Mouse (Mus musculus): ENCODE measurements around the gene Tmc6. TPM values are rescaled to one million over a fixed set of nuclear protein-coding genes. Genes with fewer than 3 reads are reported as not detected.

Tmc6 gene
- total and polyA plus RNA-seq, 3 experiments, result 16.8 to 28.4 (median 26.8) TPM

DNA sequence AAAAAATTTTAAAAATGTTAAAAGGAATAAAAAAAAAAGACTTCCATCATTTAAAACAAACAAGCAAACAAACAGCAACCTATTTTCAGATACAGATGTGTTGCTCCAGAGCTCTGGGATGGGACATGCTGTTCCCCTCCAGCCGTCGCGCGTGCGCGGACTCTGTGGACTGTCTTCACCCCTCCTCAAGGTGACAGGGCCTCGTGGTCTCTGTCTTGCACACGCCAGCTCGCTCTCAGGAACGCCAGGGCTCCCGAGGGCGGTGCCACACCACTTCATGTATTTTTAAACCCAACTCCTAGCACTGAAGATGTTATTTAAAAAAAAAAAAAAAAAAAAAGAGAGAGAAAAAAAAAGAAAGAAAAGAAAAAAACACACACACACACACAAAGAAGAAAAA is 19.8 kb downstream of the Tmc6 start:
- no peaks in the 10 kb centered on the region for H3K27me3 ChIP-seq (replicated peaks)
- dilution Hi-C loops (cut with MboI; ENCODE audit: extremely low pct_ligation_motif_present, extremely low pct_unique_long_range_greater_than_20kb, low sequenced_read_pairs) (no loop called here), in situ Hi-C loops (cut with MboI; ENCODE audit: low pct_ligation_motif_present, low pct_unique_long_range_greater_than_20kb, low sequenced_read_pairs) (no loop called here)
- no peak overlapping the region for H3K4me2 ChIP-seq (ENCODE audit: insufficient read depth, low read depth, poor library complexity, severe bottlenecking)
- no peaks in the 10 kb centered on the region for H3K79me2 ChIP-seq (replicated peaks; ENCODE audit: control insufficient read depth, extremely low read depth, insufficient read depth, poor library complexity, severe bottlenecking)
- no peak overlapping the region for H3K9ac ChIP-seq (ENCODE audit: insufficient read depth, low read depth)
- no peak overlapping the region for H3K4me3 ChIP-seq (replicated peaks in 1 of 3; ENCODE audit: low read depth in 2 of 3, low read length in 2 of 3, poor library complexity in 1 of 3)
- H3K4me1 ChIP-seq (ENCODE audit: control insufficient read depth in 1 of 2, insufficient read depth in 2 of 2), result peaks cover 0 to 13% of the 10 kb centered on the region in 2 experiments; a peak in 2 of 4 replicates
- H3K27ac ChIP-seq (ENCODE audit: insufficient read depth, low read depth), result no peak overlapping the region
- no peaks in the 10 kb centered on the region for H3K9me3 ChIP-seq (replicated peaks; ENCODE audit: low read length)
- DNase-seq (ENCODE audit: extremely low read depth), result no peak
- TF ChIP-seq JUND (conservative IDR thresholded peaks at IDR 0.05; ENCODE audit: low read depth, low read length) (no peak), CHD2 (IDR thresholded peaks at IDR 0.05; ENCODE audit: low read length) (no peak), POLR2A (IDR thresholded peaks at IDR 0.05; ENCODE audit: low read depth, low read length) (no peak), NELFE (IDR thresholded peaks at IDR 0.05; ENCODE audit: low read depth, low read length) (no peak), ZNF384 (IDR thresholded peaks at IDR 0.05; ENCODE audit: low read depth, low read length) (no peak), ZMIZ1 (IDR thresholded peaks at IDR 0.05; ENCODE audit: low read depth, low read length) (no peak), JUN (IDR thresholded peaks at IDR 0.05; ENCODE audit: insufficient read depth, low read depth, low read length) (no peak), NRF1 (IDR thresholded peaks at IDR 0.05; ENCODE audit: low read depth, low read length) (no peak), MAZ (IDR thresholded peaks at IDR 0.05; ENCODE audit: low read depth, low read length) (no peak), ZC3H11A (IDR thresholded peaks at IDR 0.05; ENCODE audit: low read depth, low read length) (no peak), PAX5 (IDR thresholded peaks at IDR 0.05; ENCODE audit: low read length) (no peak), USF2 (conservative IDR thresholded peaks at IDR 0.05; ENCODE audit: low read depth, low read length) (no peak), BHLHE40 (IDR thresholded peaks at IDR 0.05; ENCODE audit: low read depth, low read length) (no peak), ELF1 (IDR thresholded peaks at IDR 0.05; ENCODE audit: low read depth, low read length) (no peak), ETS1 (conservative IDR thresholded peaks at IDR 0.05; ENCODE audit: low read depth, low read length) (no peak), HCFC1 (IDR thresholded peaks at IDR 0.05; ENCODE audit: low read depth, low read length) (no peak), MAX (IDR thresholded peaks at IDR 0.05; ENCODE audit: low read length) (no peak), MXI1 (IDR thresholded peaks at IDR 0.05; ENCODE audit: low read depth, low read length) (no peak)
- H3K36me3 ChIP-seq (replicated peaks in 1 of 2; ENCODE audit: control insufficient read depth in 1 of 2, insufficient read depth in 1 of 2, low read length in 1 of 2), result peaks cover 80 to 90% of the 10 kb centered on the region in 2 experiments

- peaks cover 82 to 91% of the 10 kb centered on the region in 2 experiments for H3K36me3 ChIP-seq (replicated peaks in 1 of 2; ENCODE audit: control insufficient read depth in 1 of 2, insufficient read depth in 1 of 2, low read length in 1 of 2)
- TF ChIP-seq PAX5 (IDR thresholded peaks at IDR 0.05; ENCODE audit: low read length) (no peak), USF2 (conservative IDR thresholded peaks at IDR 0.05; ENCODE audit: low read depth, low read length) (no peak), TBP (conservative IDR thresholded peaks at IDR 0.05; ENCODE audit: low read depth, low read length) (no peak), KAT2A (IDR thresholded peaks at IDR 0.05; ENCODE audit: insufficient replicate concordance, low read length) (no peak), BHLHE40 (IDR thresholded peaks at IDR 0.05; ENCODE audit: low read depth, low read length) (no peak), SMC3 (IDR thresholded peaks at IDR 0.05; ENCODE audit: low read depth, low read length) (no peak), MXI1 (IDR thresholded peaks at IDR 0.05; ENCODE audit: low read depth, low read length) (no peak), ETS1 (conservative IDR thresholded peaks at IDR 0.05; ENCODE audit: low read depth, low read length) (no peak), JUN (IDR thresholded peaks at IDR 0.05; ENCODE audit: insufficient read depth, low read depth, low read length) (no peak)
Observed at GRCm38 (mm10) chr11:117761801-117762200, 20.2 kb downstream of the Tmc6 start.

More at GRCm38 (mm10) chr11:117761801-117762200, 20.2 kb downstream of the Tmc6 start:
- no peaks in the 10 kb centered on the region for H3K9me3 ChIP-seq (replicated peaks; ENCODE audit: low read length)
- no peaks in the 10 kb centered on the region for H3K79me2 ChIP-seq (replicated peaks; ENCODE audit: control insufficient read depth, extremely low read depth, insufficient read depth, poor library complexity, severe bottlenecking)
- no peak overlapping the region for H3K9ac ChIP-seq (ENCODE audit: insufficient read depth, low read depth)
- H3K4me1 ChIP-seq (ENCODE audit: control insufficient read depth in 1 of 2, insufficient read depth in 2 of 2), result peaks cover 0 to 11% of the 10 kb centered on the region in 2 experiments; a peak in 2 of 4 replicates
- no peaks in the 10 kb centered on the region for H3K27me3 ChIP-seq (replicated peaks)
- dilution Hi-C loops (cut with MboI; ENCODE audit: extremely low pct_ligation_motif_present, extremely low pct_unique_long_range_greater_than_20kb, low sequenced_read_pairs), result no loop called here
- in situ Hi-C loops (cut with MboI; ENCODE audit: low pct_ligation_motif_present, low pct_unique_long_range_greater_than_20kb, low sequenced_read_pairs), result no loop called here
- DNase-seq (ENCODE audit: extremely low read depth), result no peak
- H3K4me3 ChIP-seq (replicated peaks in 1 of 3; ENCODE audit: low read depth in 2 of 3, low read length in 2 of 3, poor library complexity in 1 of 3), result no peak overlapping the region
- H3K4me2 ChIP-seq (ENCODE audit: insufficient read depth, low read depth, poor library complexity, severe bottlenecking), result no peak overlapping the region
- no peak overlapping the region for H3K27ac ChIP-seq (ENCODE audit: insufficient read depth, low read depth)

Measured in CH12.LX (cell line).